In genomic region chr17:27718250-27718649, GRCm38 (mm10) we compare ENCODE assay signal across 13 mouse cellular contexts. TPM values are rescaled to one million over a fixed set of nuclear protein-coding genes. Genes with fewer than 3 reads are reported as not detected.
DNase-seq lines count a peak whose midpoint lies in the region; TF ChIP-seq lines count a peak whose summit lies in the region.
"Had no signal": no experiment of that assay in that cellular context is flagged by ENCODE, and none has a peak within 500 bp of the region (broad histone marks: within the 10 kb centered on the region; RNA-seq: fewer than 3 reads in every experiment).

No protein-coding gene starts in this region.

- no peak overlapping the region for H3K4me3 ChIP-seq in layer of hippocampus, adult 2 months
- H3K4me3 ChIP-seq: erythroblast, embryonic 14.5 days; limb, embryonic 12.5 days had no signal

- peak; percentile 72 for TF ChIP-seq CTCF in layer of hippocampus, adult 2 months (conservative IDR thresholded peaks at IDR 0.05)

- DNase-seq in embryo, embryonic 10 days (ENCODE audit: low spot score): peak; percentile 62
- DNase-seq in embryo, embryonic 9.5 days (ENCODE audit: extremely low spot score): no peak
- DNase-seq in layer of hippocampus, adult 2 months (ENCODE audit: low spot score in 2 of 2): no peak
- DNase-seq in layer of hippocampus, adult 9-11 months: no peak
- DNase-seq in thymus, postnatal 14 days: peak; percentile 30
- no peak for DNase-seq in thymus, adult 18-20 months
- peak; percentile 68 for DNase-seq in retina, postnatal 1 day
- no peak for DNase-seq in Muller cell, postnatal 12 days (ENCODE audit: inconsistent ontology term)
- DNase-seq: kidney, adult 11 months; thymus, adult 2 months had no signal

- no peak overlapping the region for H3K27ac ChIP-seq in layer of hippocampus, adult 2 months
- H3K27ac ChIP-seq: limb, embryonic 12.5 days had no signal

RNA-seq across cellular contexts. Expression of gene Spdef, which starts 10.5 kb away (rescaled TPM):
- under 1 TPM; 0.59 to 0.61 TPM for total RNA-seq in layer of hippocampus, adult 2 months (2021)
- total RNA-seq: megakaryocyte, adult 5-6 weeks had no signal

Comparison
In these comparisons a context has a peak if more than half of its experiments do, and no peak if none do; other contexts are left out.
1. DNase-seq: peak in embryo, embryonic 10 days (single experiment), thymus, postnatal 14 days (single experiment) and retina, postnatal 1 day (single experiment); none in embryo, embryonic 9.5 days (single experiment), layer of hippocampus, adult 2 months (0 of 2), layer of hippocampus, adult 9-11 months (single experiment), thymus, adult 18-20 months (0 of 2) and Muller cell, postnatal 12 days (single experiment).